Mouse (Mus musculus) cerebellum, adult 2 months (tissue): ENCODE measurements at regions not wholly inside any gene's neighbourhood (a gene's known extent, or its start where the extent isn't known, plus 50 kb on each side); places are given as distances from the start of the nearest gene placed in this dataset.

Experiments used
- CTCF ChIP-seq: fragments of 200-500 bp; IDR thresholded peaks from 2 replicates; pipeline ENCODE4 v1.5.1; 2011; ENCODE audit warnings: low read depth, mild to moderate bottlenecking, control low read depth, low read length, moderate library complexity, borderline replicate concordance; ENCODE audit not compliant: insufficient read depth
- POLR2A ChIP-seq: fragments of 200-500 bp; IDR thresholded peaks from 2 replicates; pipeline ENCODE4 v1.6.1; 2011; ENCODE audit warnings: low read length, control low read depth, borderline replicate concordance; ENCODE audit not compliant: insufficient read depth

DNA sequence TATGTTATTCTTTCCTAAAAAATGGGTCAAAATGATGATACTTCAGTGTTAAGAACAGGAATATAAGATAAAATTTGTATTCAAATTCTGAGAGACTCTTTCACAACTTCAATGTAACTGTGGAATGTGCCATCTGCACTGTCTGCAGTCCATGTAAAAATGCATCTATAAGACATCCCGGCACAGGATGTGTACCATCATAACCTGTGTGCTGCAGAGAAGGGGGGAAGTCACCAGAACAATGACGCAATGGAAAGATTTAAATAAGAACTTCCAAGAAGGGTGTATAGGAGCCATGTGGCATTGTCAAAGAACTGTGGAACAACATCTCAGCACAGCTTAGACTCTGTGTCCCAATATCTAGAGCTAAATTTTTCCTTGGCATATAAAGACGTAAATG is 906.7 kb upstream of the Adgrl4 start:
- TF ChIP-seq POLR2A (no peak), CTCF (no peak)
